Mouse (Mus musculus) heart, postnatal 14 days (tissue): ENCODE results near the gene Sco2. TPM values are rescaled to one million over a fixed set of nuclear protein-coding genes. Genes with fewer than 3 reads are reported as not detected.

Source experiments
- DNase-seq, 2 experiments: peaks; one replicate each; pipeline ENCODE4 v3.0.0; 2021 to 2022
- intact Hi-C: fragments of 180-260 bp; cut with DNase I; formaldehyde crosslinking; loops from one replicate; pipeline ENCODE4 v1.15.1; 2025
- total RNA-seq, 2 experiments: library from RNA; stranded (reverse); gene quantifications; 2 replicates each; pipeline ENCODE4 v1.2.3; 2021

Gene Sco2
- total RNA-seq, 2 experiments from 2014 or later, result 19.7 to 21.4 TPM

DNA sequence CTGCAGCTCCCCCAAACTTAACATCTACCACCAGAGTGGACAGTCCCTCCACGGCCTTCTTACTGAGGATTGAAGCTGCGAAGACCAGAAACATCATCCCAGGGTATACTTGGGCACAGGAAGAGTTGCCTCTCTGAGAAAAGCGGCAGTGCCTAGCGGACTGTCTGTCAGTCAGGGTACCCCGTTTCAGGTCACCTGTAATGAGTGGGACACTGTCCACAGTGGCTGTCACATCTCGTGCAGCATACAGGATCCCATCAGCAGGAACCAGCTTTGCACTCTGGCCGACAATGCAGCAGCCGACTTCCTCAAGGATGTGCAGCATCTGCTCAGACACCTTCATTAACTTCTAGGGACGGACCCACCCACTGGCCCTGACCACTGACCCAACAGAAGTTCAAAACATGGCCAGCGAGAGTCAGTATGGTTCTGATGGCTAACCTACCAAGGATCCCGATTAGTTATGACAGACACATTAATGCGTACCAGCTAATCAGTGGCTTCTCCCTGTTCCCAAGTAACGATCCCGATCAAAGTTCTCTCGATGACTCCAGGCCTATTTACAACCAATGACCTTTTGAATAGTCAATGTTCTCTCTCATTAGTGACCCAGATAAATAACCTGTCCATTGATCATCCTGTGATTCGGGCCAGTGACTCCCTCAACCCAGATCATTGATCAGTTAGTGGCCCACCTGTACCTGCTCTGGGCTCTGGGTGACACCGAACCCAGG, 1.3 kb upstream of the Sco2 start:
- no peak for DNase-seq
- intact Hi-C loops, result loop anchor here (5.0 kb wide), 3 partner anchors 58 to 212 kb away; partner anchors contain the start of gene Sbf1

DNA sequence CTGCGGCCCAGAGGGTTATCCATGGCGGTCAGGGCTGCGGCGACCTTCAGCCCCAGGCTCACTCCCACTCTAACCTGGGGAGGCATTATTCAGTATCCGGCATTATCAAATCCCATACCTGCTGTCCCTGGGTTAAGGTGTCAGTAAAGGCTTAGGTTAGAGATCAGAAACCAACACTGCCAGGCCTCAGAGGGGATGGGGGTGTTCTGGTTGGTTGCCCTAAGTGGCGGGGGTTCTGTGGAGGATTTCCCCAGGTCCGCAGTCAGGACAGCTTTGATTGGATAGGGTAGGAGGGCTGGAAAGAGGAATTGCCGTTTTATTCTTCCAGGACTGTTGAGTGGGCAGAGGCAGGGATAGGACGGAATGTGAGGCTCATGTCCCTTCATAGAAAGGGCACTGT, 694 bp upstream of the Sco2 start:
- no peak for DNase-seq
- intact Hi-C loops, result loop anchor here (5.0 kb wide), 2 partner anchors 57 to 213 kb away; partner anchors contain the start of gene Sbf1

DNA sequence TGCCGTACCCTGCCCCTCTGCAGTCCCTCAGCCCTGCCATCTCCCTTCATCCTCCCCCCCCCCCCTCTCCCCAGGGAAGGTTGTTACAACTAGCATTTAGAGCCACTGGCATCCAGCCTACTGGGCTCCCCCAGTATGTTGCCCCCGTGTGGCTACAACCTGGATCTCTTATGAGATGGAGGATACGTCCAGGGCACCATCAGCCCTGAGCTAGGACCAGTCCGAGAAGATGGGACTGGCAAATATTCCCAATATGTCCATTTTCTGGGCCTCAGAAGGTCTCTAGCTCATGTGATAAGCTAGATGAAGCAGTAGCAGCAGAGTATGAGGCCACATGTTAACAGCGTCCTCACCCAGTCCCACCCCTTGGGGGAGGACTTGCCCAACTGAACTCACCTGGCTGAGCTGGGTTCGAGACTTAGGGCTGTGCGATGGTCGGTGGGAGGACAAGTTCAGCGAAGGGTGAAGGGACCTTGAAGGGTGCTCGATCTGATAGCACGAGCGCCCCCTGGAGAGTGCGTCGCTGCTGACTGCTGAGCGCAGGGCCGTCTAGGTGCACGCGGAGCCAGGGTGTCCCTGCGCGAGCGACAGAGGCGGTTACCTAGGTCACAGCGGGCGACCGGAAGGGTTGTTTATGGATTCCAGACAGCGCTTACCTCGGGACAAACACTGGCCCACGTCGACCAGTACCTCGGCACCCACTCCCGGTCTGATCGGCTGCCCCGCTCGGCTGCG, 452 bp downstream of the Sco2 start:
- peak; percentile 86 to 87 for DNase-seq
- intact Hi-C loops, result loop anchor here (2.0 to 5.0 kb wide), 3 partner anchors 16 to 214 kb away; partner anchors contain the start of gene Sbf1

DNA sequence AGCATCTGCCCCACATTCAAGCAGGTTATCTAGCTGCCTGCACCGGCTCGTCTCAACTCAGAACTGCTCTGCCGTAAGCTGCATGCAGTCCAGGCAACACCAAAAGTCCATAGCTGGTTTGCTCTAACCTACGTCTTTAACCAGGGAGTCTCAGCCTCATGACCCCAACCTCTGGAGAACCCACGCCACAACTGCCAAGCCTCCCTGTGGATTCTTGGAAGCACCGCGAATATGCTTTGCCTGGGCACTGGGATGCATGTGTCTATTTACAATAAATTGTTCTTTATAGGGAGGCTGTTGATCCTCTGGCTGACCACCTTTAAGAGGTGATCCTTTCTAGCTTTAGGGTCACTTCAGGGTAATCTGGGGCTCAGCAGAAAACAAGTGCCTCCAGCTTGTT, 1.1 kb downstream of the Sco2 start:
- intact Hi-C loops, result loop anchor here (2.0 to 5.0 kb wide), 3 partner anchors 16 to 215 kb away; partner anchors contain the start of gene Sbf1
- no peak for DNase-seq

DNA sequence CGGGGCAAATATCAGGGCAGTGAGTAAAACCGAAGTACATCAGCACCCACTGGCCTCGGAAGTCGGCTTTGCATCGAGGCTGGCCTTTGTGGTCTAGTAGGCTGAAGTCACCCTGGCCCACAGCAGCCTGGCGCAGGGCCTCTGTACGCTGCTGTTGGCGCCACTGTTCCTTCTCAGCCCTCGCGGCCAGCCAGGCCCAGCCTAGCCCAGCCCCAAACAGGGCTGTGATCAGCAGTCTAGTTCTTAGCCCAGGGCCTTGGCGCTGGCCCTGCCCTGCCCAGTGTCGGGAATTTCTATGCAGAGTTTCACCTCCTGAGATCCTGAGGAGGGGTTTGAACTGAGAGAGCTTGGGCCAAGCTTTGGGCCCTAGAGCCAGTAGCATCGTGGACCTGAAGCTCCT, 1.6 kb downstream of the Sco2 start:
- intact Hi-C loops, result loop anchor here (2.0 to 5.0 kb wide), 3 partner anchors 15 to 215 kb away; partner anchors contain the start of gene Sbf1

DNA sequence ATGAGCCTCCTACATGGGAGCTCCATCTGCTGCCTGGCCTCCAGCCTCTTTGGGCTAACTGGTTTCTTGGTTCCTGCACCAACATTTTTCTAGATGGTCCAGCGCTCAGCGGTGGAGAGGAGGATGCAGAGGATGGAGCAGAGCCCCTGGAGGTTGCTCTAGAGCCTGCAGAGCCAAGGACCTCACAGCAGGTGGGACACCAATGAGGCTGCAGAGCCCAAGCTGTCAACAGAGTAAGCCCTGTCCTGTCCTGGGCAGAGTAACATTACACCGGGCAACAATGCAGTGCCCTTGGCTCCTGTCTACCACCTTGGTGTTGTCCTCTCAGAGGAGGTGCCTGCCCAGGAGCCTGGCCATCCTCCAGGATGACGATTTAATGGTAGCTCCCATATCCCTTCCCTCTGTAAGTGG, 8.5 kb downstream of the Sco2 start:
- DNase-seq, result no peak
- intact Hi-C loops, result no loop called here

More for the DNA sequence above, 1.6 kb downstream of the Sco2 start:
- no peak for DNase-seq

DNA sequence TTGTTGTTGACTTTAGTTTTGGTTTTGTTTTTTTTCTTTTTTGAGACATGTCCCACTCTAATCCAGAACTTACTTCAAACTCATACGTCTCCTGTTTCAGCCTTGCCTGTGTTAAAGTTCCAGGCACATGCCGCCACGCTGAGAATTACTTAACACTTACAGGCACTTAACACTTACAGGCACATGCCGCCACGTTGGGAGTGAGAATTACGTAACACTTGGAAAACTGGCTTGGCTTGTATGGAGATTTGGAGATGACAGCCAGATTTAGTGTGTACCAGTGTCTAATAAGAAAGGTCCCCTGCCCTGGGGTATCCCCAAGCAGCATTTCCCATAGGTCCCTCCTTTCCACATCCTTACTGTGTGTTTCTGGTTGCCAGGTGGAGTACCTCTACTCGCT, 10.6 kb downstream of the Sco2 start:
- intact Hi-C loops, result no loop called here
- no peak for DNase-seq

DNA sequence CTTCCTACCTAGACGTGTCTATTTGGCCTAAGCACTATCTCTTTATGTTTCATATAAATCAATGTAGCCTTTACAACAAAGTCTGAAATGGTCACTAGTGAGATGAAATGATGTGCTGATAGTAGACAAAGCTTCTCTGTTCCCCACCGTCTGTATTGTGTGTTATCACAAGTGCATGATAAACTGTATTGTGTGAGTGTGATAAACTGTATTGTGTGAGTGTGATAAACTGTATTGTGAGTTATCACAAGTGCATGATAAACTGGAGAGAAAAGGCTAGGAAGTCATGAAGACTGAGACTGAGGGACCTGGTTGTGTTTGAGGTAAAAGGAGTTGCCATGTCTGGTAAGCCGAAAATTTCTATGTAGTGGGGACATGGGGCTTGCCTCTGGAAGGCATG, 14.9 kb downstream of the Sco2 start:
- no peak for DNase-seq
- intact Hi-C loops, result loop anchor here (10.0 kb wide), 1 partner anchor 234 kb away; the partner anchor contains the start of genes Hdac10 and Tubgcp6

DNA sequence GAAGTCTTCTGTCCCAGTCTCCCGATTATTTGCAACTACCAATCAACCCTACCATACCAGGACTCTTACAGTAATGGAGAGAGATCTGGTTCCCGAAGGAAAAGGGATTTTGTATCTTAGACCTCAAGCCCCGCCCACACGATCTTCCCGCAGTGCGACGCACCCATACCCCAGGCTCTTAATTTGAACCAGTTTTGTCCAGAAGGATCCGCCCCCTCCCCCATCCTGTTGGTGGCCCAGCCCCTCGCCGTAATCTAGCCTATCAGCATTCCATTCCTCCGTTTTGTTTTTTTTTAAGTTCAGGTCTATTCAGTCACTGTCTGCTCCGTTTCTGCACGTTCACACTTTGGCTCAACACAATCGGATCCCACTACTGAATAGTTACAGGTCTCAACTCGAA, 17.3 kb downstream of the Sco2 start:
- intact Hi-C loops, result loop anchor here (2.0 to 10.0 kb wide), 2 partner anchors 16 to 232 kb away; partner anchors contain the start of genes Hdac10, Sco2 and Tubgcp6
- peak; percentile 58 to 68 for DNase-seq

DNA sequence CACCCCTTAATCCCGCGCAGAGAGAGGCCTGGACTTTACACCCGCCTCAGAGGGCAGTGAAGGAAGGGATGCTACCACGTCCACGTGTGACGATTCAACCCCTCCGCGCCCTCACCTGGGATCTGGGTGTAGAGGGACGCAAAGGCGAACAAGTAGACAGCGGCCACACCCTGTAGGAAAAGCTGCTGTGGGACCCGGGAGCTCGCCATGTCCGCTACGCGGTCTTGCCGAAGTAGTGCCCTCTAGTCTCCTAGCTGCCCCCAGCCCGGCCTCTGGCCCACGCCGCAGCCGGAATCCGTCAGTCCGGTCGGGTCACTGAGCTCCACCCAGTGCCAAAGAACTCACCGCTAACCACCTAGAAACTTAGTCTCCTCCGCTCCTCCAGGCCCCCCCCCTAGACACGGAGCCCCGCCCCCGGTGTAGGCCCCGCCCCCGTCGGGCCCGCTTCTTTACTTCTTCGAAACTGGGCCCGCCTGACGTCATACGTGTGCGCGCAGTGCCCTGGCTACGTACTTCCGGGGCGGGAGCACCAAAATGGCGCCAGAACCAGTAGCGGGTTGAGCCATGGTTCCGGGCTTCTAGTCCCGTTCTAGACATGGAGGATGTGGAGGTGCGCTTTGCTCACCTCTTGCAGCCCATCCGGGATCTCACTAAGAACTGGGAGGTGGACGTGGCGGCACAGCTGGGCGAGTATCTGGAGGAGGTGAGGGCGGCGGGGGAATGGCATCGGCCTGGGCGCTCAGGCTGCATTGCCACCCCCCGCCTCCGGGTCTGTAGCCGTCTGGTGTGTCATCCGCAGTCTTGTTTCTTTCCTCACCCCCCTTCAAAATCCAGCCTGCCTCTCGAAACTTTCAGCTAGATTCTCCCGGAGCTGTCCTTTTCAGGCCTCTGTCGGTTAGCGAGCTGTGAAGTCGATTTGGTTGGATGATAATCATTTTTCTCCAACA, 18.1 kb downstream of the Sco2 start, which contains the start of the genes Lmf2 and Ncaph2:
Lmf2 (minus strand) TSS at position 419 of the 947 bp plus-strand sequence.
Ncaph2 (plus strand) TSS at position 479 of the 947 bp plus-strand sequence.
- DNase-seq, result peak; percentile 96 to 98
- intact Hi-C loops, result loop anchor here (2.0 to 10.0 kb wide), 3 partner anchors 17 to 231 kb away; partner anchors contain the start of genes Hdac10, Sbf1, Sco2 and Tubgcp6

DNA sequence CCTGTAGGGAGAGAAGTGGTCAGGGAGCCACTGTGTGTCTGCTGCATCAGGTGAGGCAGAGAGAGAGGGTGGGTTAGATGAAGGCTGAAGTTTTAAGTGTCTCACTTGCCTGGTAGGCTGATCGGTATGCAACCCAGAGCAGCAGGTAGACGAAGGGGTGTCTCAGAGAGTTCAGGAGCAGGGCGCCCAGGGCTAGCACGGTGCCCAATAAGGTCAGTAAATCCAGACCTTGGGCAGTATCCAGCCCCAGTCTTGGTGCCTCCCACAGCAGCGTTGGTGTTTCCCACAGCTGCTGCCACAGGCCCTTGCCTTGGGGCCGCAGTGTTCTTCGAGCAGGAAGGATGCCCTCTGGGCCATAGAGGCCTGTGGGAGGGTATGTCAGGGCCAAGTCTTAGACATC, 19.2 kb downstream of the Sco2 start:
- intact Hi-C loops, result loop anchor here (2.0 to 10.0 kb wide), 2 partner anchors 40 to 230 kb away; partner anchors contain the start of genes Hdac10, Sbf1 and Tubgcp6
- DNase-seq, result no peak

DNA sequence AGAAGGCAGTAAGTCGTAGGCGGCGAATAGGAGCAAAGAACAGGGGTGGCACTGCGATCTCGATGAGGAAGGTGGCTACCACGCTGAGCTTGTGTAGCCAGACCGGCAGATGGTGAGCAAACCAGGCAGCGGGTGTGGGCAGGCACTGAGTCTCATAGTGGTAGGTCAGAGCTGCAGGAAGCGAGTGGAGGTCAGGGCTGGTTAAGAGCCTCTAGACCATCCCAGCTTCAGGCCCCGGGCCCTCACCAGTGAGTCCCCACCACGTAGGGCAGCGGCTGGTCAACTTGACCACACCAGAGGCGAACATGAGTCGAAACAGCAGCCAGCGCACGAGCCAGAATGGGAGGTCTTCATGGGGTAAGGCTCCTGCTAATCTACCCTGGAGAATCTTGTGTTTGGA, 19.8 kb downstream of the Sco2 start:
- intact Hi-C loops, result loop anchor here (2.0 to 10.0 kb wide), 2 partner anchors 39 to 229 kb away; partner anchors contain the start of genes Hdac10, Sbf1 and Tubgcp6
- DNase-seq, result no peak

DNA sequence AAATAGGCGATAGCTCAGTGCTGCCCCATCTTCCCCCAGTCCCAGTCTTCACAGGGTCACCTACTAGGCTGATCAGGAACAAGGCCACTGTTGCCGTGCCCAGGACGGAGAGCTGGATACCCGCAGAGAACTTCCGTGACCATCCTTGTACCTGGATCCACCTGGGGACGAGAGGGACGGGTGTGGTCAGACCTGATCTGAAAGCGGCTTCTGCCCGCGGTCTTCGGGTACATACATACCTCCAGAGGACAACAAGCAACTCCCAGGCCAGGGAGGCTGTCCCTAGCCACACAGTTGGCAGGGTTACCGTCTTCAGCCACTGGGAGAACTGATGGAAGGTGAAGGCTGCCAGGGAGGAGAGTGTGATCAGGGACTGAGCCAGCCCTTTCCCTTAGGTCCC, 20.9 kb downstream of the Sco2 start:
- intact Hi-C loops, result loop anchor here (10.0 kb wide), 1 partner anchor 228 kb away; the partner anchor contains the start of genes Hdac10 and Tubgcp6

DNA sequence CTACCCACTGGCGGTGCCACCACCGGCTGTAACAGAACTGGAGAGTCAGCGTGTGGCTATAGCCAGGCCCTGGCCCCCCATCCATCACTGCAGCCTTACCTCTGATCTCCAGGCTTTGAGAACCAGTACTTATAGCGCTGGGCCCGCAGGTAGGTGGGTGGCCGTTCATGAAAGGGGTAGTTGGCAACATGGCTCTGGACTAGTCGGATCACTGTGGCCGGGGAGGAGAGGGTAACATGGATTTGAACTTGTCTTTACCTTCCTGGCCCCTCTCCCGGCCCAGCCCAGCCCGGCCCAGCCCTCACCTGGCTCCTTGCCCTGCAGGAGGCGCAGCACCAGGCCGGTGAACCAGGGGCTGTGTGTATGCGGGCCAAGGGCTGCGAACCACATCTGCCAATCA, 21.6 kb downstream of the Sco2 start:
- intact Hi-C loops, result loop anchor here (10.0 kb wide), 1 partner anchor 227 kb away; the partner anchor contains the start of genes Hdac10 and Tubgcp6
- DNase-seq, result no peak

More for the DNA sequence above, 20.9 kb downstream of the Sco2 start:
- DNase-seq, result no peak

DNA sequence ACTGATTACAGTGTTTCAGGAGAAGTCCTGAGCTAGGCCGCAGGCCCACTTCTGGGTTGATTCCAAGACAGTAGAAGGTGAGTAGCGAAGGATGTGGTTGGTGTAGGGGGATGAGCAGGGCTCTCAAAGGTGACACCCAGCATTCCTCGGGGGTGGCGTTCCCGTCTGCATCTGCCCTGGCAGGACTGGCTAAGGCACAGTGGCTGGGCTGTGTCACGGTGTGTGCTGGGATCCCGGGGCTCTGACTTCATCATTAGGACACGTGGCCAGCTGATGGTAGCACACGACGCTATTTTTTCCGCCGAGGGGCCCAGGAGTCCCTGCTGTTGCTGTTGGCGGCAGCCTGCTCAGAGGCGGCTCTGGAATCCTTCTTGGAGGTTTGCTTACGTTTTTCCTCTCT, 22.3 kb downstream of the Sco2 start:
- DNase-seq, result no peak
- intact Hi-C loops, result loop anchor here (10.0 kb wide), 1 partner anchor 227 kb away; the partner anchor contains the start of genes Hdac10 and Tubgcp6

DNA sequence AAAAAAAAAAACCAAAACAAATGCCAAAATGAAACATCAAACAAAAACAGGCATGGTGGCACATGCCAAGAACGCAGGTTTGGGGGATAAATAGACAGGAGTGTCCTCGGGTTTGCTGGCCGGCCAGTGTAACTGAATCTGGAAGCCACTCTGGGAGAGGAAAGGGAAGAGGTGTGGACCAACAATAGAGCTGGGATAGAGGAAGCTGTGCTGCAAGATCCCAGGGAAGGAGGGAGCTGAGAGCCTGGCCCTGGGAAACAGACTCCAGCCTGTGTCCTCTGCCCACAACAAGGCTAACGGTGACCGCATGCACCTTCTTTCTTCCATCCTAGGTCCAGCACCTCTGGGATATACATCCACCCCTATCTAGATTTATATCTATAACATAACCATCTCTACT, 23.2 kb downstream of the Sco2 start:
- peak in 1 of 2 experiments; percentile 24 for DNase-seq
- intact Hi-C loops, result loop anchor here (10.0 kb wide), 1 partner anchor 226 kb away; the partner anchor contains the start of genes Hdac10 and Tubgcp6

DNA sequence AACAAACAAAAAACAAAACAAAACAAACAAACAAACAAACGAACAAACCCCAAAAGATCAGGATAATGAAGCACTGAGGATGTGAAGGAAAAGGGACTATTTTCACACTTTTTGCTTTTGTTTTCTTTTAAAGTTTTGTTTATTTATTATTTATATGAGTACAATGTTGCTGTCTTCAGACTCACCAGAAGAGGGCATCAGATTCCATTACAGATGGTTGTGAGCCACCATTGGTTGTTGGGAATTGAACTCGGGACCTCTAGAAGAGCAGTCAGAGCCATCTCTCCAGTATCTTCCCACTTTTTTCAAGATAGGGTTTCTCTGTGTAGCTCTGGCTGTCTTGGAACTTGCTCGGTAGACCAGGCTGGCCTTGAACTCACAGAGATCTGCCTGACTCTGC, 30.3 kb downstream of the Sco2 start:
- intact Hi-C loops, result no loop called here
- DNase-seq, result no peak

DNA sequence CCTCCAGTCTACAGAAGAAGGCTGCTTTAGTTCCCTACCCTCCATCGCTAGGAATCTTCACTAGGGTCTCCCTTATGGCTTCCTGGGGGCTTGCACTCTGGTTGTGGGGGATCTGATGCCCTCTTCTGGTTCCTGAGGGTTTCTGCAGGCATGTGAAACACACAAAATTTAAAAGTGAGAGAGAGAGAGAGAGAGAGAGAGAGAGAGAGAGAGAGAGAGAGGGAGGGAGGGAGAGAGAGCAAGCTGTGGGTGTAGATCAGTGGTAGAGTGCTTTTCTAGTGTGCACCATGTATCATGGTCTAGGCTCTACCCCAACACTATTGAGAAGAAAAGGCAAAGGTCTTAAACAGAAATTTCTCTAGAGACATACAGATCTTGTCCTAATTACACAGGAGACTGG, 32.0 kb downstream of the Sco2 start:
- no peak for DNase-seq
- intact Hi-C loops, result no loop called here

DNA sequence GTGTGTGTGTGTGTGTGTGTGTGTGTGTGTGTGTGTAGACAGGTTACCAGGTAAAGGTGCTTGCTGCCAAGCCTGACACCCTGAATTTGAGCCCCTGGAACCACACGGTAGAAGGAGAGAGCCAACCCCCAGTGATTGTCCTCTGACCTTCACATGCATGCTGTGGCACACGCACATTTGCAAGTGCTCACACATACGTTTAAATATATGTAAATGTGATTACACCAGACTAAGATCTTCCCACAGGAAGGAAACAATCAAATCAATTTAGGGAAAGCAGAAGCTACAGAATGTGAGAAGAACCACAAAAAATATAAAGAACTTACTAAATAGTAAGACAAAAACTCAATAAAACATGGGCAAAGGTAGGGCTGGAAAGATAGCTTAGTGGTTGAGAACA, 33.5 kb downstream of the Sco2 start:
- no peak for DNase-seq
- intact Hi-C loops, result no loop called here
